Mouse (Mus musculus) heart, adult 8-10 months (tissue): ENCODE data around the gene Rnf39. TPM values are rescaled to one million over a fixed set of nuclear protein-coding genes. Genes with fewer than 3 reads are reported as not detected.

ENCODE experiments used
- DNase-seq: peaks from one replicate; pipeline ENCODE4 v3.0.0; 2022; ENCODE audit warnings: low spot score
- total RNA-seq, 4 experiments: library from RNA; stranded (reverse); gene quantifications; 2 replicates each; pipeline ENCODE4 v1.2.4; 2022

The Rnf39 gene
- total RNA-seq = 1 to 10 TPM in 3 of 4 experiments, under 1 TPM in 1; 0.71 to 1.9 (median 1.4) TPM

- DNase-seq = no peak
Observed at GRCm38 (mm10) chr17:36942791-36943471, at the start of gene Rnf39. Gene Rnf39, plus strand, starts transcription at chr17:36942918.

DNA sequence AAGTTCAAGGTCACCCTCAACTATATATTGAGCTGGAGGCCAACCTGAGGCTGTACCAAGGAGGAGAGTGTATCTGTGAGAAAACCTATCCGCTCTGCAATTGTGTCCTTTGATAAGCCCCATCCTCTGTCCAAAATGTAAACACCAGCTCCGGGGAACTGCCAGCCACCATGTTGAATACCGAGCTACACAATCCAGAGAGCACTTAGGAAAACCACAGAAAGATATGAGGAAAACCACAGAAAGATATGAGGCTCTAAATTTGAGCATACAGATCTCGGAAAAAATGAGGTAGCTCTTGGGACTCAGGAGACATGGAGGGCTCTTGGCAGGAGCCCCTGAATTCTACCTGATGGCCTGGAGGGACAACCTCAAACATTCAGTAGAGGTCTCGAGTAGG lies 49.3 kb upstream of the Rnf39 start:
- no peak for DNase-seq

- DNase-seq = peak; percentile 15
Observed at GRCm38 (mm10) chr17:36896583-36896982, 46.1 kb upstream of the Rnf39 start.

- DNase-seq = no peak
Observed at GRCm38 (mm10) chr17:36897065-36897464, 45.7 kb upstream of the Rnf39 start.

DNA sequence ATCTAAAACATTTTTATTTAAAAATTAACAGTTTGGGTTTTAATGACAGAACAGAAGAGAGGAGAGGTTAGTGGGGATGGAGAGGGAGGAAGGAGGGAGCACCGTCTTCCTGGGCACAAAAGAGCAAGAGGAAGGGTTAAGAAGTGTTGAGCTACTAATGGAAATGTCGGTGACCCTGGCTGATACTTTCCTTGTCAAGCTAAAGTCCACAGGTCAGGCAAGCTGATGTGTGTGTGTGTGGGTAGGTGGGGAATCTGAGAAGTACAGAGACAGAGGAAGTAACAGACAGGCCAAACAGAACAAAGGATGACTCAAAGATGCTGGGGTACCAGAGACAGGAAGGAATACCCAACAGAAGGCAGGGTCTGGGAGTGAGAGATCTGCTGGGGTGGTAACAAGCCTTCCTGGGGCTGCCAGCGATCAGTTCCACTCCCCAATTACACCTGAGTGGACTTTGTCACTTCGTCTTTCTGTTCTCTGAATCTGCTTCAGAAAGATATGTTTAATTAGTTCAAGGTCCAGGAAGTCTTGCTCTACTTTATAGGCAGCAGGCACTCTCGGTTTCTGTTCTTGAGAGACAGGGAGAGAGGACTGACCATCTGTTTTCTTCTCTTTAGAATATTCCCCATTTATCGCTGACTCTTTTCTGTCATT lies 45.0 kb upstream of the Rnf39 start, which contains the start of gene Trim31:
Gene Trim31, plus strand, starts transcription at position 567 of the 654 bp plus-strand sequence.
- DNase-seq = no peak

DNA sequence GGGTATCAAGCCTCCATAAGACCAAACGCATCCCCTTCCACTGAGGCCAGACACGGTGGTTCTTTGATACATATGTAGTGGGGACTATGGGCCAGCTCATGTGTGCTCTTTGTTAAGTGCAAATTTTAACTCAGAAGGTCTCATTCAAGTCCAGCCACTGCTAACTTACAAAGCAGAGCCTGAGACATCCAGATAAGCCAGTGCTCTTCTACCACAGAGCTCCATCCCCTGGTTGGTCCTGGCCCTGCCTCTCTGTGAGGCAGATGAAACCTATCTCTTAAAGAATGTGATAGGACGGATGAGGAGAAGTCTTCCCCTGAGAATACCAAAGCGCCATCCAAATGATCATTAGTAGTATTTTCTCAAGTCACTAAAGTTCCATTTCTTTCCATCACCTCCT lies 43.3 kb upstream of the Rnf39 start:
- DNase-seq = no peak

DNA sequence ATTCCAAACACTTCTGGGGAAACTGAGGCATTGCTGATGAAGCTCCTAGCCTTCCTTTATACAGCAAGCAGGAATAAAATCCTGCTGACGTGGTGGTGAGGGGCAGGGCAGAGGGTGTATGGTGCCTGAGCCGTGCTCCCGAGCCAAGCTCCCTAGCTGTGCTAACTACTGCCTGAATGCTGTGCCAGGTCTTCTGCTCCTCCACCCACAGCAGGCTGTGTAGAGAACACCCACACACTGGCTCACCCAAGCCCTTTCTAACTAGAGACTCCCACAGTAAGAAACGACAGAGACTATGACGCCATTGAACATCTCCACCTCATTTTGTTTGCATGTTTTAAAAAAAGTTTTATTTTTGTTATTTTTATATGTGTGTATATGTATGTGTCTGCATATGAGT lies 42.7 kb upstream of the Rnf39 start:
- DNase-seq = no peak

- no peak for DNase-seq
Observed at GRCm38 (mm10) chr17:36900691-36901090, 42.0 kb upstream of the Rnf39 start.

- no peak for DNase-seq
Observed at GRCm38 (mm10) chr17:36903651-36904050, 39.1 kb upstream of the Rnf39 start.

- DNase-seq = no peak
Observed at GRCm38 (mm10) chr17:36908235-36908634, 34.5 kb upstream of the Rnf39 start.

DNA sequence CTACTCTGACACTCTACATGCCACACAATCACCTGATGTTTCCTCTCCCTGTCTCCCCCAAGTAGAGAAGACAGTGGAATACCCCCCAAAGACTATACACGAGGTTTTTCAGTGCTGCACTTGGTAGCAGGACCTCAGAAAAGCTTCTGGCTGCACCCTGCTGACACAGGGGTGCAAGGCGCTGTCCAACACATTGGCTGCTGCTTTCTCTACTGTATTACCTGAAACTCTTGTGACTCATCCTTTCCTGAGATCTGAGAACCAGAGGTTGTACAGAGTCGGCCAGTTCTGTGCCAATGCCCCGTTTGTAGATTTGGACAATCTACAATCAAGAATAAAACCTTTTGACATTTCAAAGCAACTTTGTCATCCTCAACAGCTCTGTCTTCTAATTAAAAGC lies 32.9 kb upstream of the Rnf39 start:
- DNase-seq = no peak

DNA sequence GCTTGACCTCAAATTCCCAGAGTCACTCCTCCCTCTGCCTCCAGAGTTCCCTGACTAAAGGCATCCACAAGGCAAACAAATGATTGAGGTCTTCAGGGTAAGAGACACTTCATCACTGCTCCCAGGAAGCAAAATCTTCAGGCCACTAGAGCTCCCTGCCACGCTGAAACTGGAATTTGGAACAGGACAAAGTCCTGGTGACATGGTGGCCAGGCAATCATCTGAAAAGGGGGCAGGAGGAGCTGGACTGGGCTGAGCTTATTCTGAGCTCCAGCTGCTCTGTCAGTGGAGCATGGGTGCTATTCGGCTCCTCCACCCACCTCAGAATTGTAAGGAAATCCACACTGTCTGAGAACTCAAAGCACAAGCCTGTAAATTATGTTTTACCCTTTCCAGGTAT lies 30.7 kb upstream of the Rnf39 start:
- DNase-seq = no peak

- peak; percentile 62 for DNase-seq
Observed at GRCm38 (mm10) chr17:36914108-36914507, 28.6 kb upstream of the Rnf39 start.

GRCm38 (mm10) chr17:36915076-36915475 lies 27.6 kb upstream of the Rnf39 start:
- DNase-seq = peak; percentile 45

DNA sequence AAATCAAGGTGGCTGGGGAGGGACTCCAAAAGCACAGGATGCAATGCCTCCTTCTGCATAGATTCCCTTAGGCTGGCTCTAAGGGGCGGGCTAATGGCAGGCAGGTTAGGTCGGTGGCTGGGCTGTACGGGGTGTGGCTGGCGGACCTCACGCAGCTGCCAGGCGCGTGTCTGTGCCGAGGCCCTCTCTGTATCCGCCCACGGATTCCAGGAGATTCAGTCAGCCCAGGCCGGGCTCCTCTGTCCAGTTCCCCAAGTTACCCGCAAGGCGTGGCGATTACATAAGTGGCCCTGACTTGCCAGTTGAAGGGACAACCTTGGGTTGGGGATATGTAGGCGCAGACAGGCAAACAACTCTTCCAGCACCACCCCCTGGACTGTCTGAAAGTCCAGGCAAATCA lies 22.5 kb upstream of the Rnf39 start:
- DNase-seq = no peak

DNA sequence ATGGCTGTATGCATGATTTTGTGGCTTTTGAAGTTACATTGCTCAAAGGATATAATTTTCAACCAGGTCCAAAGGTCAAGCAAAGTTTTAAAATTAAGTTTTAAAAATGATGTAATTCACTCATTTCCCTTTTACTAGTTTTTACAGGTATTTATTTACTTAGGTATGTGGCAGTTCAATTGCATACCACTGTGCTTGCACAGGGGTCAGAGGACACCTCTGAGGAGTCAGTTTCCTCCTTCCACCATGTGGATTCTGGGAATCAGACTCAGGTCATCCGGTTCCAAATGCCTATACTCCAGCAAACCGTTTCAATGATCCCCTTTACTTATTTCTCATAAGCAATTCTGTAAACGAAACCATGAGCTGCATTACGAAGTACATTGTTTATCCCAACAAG lies 20.0 kb upstream of the Rnf39 start:
- no peak for DNase-seq

DNA sequence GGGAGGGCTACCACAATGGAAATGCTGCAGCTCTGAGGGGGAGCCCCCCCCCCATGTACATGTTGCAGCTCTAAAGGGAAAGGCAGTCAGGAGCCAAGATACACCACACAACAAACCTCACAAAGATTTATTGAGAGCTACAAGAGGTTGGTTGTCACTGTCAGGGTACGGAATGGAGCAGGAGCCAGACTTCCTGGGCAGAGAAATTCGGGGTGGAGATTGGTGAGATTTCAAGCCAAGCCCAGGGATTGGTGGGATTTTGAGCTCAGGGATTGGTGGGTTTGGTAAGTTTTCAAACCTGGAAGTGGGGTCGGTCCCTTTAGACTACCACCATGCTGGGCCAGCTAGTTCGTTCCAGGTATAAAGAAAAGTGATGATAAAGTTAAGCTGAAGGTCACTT lies 19.2 kb upstream of the Rnf39 start:
- no peak for DNase-seq

DNA sequence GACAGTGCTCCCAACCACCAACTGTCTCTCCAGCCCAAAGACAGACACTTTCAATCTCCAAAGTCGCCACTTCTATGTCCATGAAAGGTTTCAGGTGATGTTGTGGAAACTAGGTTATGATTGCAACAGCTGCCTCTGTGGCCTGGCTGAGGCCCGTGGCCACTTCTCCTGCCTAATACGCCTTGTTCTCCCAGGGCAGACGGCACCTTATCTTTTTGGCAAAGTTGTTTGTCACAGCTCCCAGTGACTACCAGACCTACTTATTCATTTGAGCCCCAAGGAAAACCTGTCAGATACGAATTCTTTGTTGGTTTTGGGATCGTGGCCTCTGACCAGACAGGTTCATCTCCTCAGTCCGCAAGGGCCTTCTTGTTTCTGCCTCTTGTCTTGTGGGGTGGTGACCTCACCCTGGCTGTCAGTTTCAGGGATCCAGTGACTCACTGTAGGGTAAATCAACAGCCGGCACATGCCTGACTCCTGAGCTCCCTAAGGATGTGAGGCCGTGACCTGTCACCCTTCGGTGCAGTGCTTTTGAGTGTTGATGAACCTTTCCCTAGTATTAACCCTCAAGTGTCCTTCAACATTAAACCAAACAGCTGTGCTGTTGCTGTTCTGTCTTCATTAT lies 15.1 kb upstream of the Rnf39 start:
- DNase-seq = no peak

DNA sequence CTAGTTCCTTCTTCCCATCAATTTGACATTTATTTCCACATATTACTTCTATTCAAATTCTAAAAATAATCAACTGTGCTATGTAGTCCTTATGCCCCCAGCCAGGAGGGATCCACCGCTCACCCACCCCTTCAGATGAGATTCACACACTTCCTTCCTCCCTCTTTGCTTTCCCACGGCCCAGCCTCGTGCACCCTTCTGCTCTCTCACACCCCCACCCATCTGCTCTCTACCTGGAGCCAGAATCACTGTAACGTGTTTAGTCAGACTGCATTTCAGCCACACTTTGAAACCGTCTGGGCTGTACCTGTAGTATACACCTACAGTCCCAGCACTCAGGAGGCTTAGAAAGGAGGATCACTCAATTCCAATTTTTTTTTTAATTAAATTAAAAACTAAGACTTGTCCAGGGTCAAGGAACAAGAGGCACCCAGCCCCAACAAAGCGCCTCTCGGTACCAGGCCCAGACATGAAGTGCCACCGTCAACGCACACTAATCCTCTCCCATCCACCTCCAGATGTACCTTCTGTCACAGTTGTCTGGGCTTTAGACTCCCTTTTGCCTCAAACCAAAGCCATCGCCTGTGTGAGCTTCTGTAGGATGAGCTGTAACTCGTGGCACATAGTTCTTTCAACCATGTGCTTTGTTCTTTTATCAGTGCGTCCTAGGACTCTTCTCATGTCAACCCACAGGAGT lies 13.3 kb upstream of the Rnf39 start:
- no peak for DNase-seq

DNA sequence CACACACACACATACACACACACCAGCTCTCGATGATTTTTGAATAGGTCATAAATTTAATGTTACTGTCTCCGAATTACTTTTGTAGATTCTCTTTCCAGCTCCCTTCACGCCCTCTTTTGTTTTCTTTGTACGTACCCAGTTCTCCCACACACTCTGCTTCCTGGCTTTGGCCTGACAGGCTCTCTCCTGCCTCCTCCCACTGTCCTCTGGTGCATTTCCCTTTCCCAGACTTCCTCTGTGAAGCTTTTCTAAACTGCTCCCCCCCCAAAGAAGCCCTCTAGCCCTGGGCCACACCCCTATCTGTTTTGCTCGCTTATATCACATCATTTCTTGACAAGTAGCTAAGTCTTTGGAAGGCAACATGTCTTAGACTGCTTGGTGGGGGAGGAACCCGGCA lies 12.5 kb upstream of the Rnf39 start:
- DNase-seq = peak; percentile 64

DNA sequence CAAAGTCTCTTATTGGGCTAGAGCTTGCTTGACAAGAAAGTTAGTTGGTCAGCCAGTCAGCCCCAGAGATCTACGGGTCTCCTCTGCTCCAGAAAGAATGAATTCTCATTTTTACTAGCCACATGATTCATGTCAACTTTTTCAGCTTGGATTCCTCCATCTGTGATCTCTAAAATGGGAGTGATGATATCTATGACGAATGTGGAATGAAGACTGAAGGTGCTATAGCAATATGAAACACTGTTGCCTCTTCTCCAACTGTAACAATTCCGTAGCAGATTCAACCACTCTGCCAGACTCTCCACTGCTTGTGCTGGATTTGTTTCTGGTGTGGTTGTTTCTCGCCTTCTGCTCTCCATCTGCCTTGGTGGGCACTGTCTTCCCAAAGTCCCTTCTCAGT lies 11.6 kb upstream of the Rnf39 start:
- DNase-seq = no peak

DNA sequence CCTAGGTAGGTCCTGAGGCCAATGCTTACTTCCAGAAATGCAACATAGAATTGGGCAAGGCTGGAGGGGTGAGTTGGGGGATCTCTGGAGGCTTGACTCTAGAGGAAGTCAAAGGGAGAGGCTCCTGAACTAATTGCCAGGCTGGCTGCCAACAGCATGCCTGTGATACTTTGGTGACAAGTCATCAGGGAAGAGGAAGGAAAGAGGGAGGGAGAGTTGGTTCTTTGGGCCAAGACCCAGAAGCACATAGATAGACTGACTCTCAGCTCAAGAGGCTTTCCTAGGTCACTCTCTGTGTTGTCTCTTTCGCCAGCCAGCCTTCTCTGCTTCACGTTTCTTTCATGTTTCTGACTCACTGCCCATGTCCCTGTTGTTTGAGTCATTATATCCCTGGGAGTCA lies 10.9 kb upstream of the Rnf39 start:
- peak; percentile 67 for DNase-seq
